Mouse (Mus musculus) MEL (cell line): ENCODE measurements at regions not wholly inside any gene's neighbourhood (a gene's known extent, or its start where the extent isn't known, plus 50 kb on each side); places are given as distances from the start of the nearest gene placed in this dataset.

Experiments used
- CTCF ChIP-seq, 3 experiments: IDR thresholded peaks in 2 of 3; conservative IDR thresholded peaks in 1 of 3; 2 replicates each; pipeline ENCODE4 v1.5.1; 2011 to 2012; ENCODE audit warnings: low read length in 3 of 3, low read depth in 2 of 3, mild to moderate bottlenecking in 2 of 3, improper control_type of control experiment in 1 of 3, inconsistent platforms in 1 of 3, mixed read lengths in 1 of 3, moderate library complexity in 1 of 3; ENCODE audit not compliant: control insufficient read depth in 1 of 3, insufficient read depth in 1 of 3, poor library complexity in 1 of 3, severe bottlenecking in 1 of 3
- EP300 ChIP-seq, 2 experiments: IDR thresholded peaks; 2 replicates each; pipeline ENCODE4 v1.6.1; 2011; ENCODE audit warnings: improper control_type of control experiment in 2 of 2, low read length in 2 of 2, low read depth in 1 of 2, mild to moderate bottlenecking in 1 of 2
- GABPA ChIP-seq: IDR thresholded peaks from 2 replicates; pipeline ENCODE4 v1.6.1; 2012; ENCODE audit warnings: low read depth, mild to moderate bottlenecking, inconsistent platforms, low read length, improper control_type of control experiment, moderate library complexity
- POLR2A ChIP-seq, 2 experiments: IDR thresholded peaks; 2 replicates each; pipeline ENCODE4 v1.6.1; 2011 to 2012; ENCODE audit warnings: low read length in 2 of 2, mild to moderate bottlenecking in 2 of 2, control low read depth in 1 of 2, improper control_type of control experiment in 1 of 2, low read depth in 1 of 2, moderate library complexity in 1 of 2; ENCODE audit not compliant: control insufficient read depth in 1 of 2, insufficient read depth in 1 of 2, poor library complexity in 1 of 2
- TAL1 ChIP-seq: IDR thresholded peaks from 2 replicates; pipeline ENCODE4 v1.6.1; 2012; ENCODE audit warnings: mild to moderate bottlenecking, inconsistent platforms, low read length, moderate library complexity, mixed read lengths
- ZMIZ1 ChIP-seq: IDR thresholded peaks from 2 replicates; pipeline ENCODE4 v1.6.1; 2012; ENCODE audit warnings: low read depth, mild to moderate bottlenecking, inconsistent platforms, low read length, improper control_type of control experiment, moderate library complexity

GRCm38 (mm10) chr10:17602446-17602845, 120.6 kb upstream of the Cited2 start:
- TF ChIP-seq CTCF (IDR thresholded peaks at IDR 0.05 in 2 of 3, conservative IDR thresholded peaks at IDR 0.05 in 1 of 3; ENCODE audit: control insufficient read depth in 1 of 3, insufficient read depth in 1 of 3, low read depth in 2 of 3, low read length in 3 of 3, poor library complexity in 1 of 3, severe bottlenecking in 1 of 3) (no peak), GABPA (no peak), ZMIZ1 (no peak), POLR2A (IDR thresholded peaks at IDR 0.05; ENCODE audit: control insufficient read depth in 1 of 2, insufficient read depth in 1 of 2, low read depth in 1 of 2, low read length in 2 of 2, poor library complexity in 1 of 2) (no peak), EP300 (IDR thresholded peaks at IDR 0.05; ENCODE audit: low read depth in 1 of 2, low read length in 2 of 2) (no peak), TAL1 (no peak)
